Mouse (Mus musculus): ENCODE measurements around the gene Dusp7. TPM values are rescaled to one million over a fixed set of nuclear protein-coding genes. Genes with fewer than 3 reads are reported as not detected.

Dusp7 gene
- polyA plus RNA-seq, 1 experiment from 2014 or later: 27.8 TPM

- no peak overlapping the region for H3K27ac ChIP-seq (ENCODE audit: low read length)
- no peaks in the 10 kb centered on the region for H3K9me3 ChIP-seq (ENCODE audit: low read length)
- no peak overlapping the region for H3K4me2 ChIP-seq (replicated peaks; ENCODE audit: low read depth, low read length)
- WGBS: 64% methylated on average over 8 of the region's 10 CpGs
- H3K4me3 ChIP-seq (ENCODE audit: low read depth, low read length): no peak overlapping the region
- no peaks in the 10 kb centered on the region for H3K27me3 ChIP-seq (replicated peaks; ENCODE audit: insufficient read depth, low read length)
- ATAC-seq (peak; percentile 23; the same call in 1 of the 2 replicates), DNase-seq (ENCODE audit: low spot score) (peak; percentile 31)
- peaks cover 12% of the 10 kb centered on the region for H3K4me1 ChIP-seq (ENCODE audit: insufficient read depth, low read depth, low read length)
- no peaks in the 10 kb centered on the region for H3K36me3 ChIP-seq (ENCODE audit: insufficient read depth, low read length)
- no peak overlapping the region for H3K9ac ChIP-seq (replicated peaks; ENCODE audit: low read depth)
- TF ChIP-seq EP300 (IDR thresholded peaks at IDR 0.05) (peak; percentile 57; the same call in 1 of the 2 replicates), CTCF (IDR thresholded peaks at IDR 0.05) (no peak)
Measured at GRCm38 (mm10) chr9:106356323-106356844, 12.0 kb upstream of the Dusp7 start.

GRCm38 (mm10) chr9:106357167-106357566 is 11.3 kb upstream of the Dusp7 start:
- TF ChIP-seq CTCF (IDR thresholded peaks at IDR 0.05) (no peak), EP300 (IDR thresholded peaks at IDR 0.05) (no peak)
- no peaks in the 10 kb centered on the region for H3K9me3 ChIP-seq (ENCODE audit: low read length)
- peaks cover 12% of the 10 kb centered on the region for H3K4me1 ChIP-seq (ENCODE audit: insufficient read depth, low read depth, low read length)
- H3K4me3 ChIP-seq (ENCODE audit: low read depth, low read length): no peak overlapping the region
- WGBS: 71% methylated on average over 3 of the region's 3 CpGs
- H3K4me2 ChIP-seq (replicated peaks; ENCODE audit: low read depth, low read length): no peak overlapping the region
- ATAC-seq: no peak
- no peak for DNase-seq (ENCODE audit: low spot score)
- no peak overlapping the region for H3K9ac ChIP-seq (replicated peaks; ENCODE audit: low read depth)
- H3K36me3 ChIP-seq (ENCODE audit: insufficient read depth, low read length): no peaks in the 10 kb centered on the region
- no peak overlapping the region for H3K27ac ChIP-seq (ENCODE audit: low read length)
- no peaks in the 10 kb centered on the region for H3K27me3 ChIP-seq (replicated peaks; ENCODE audit: insufficient read depth, low read length)

- no peak overlapping the region for H3K4me2 ChIP-seq (replicated peaks; ENCODE audit: low read depth, low read length)
- DNase-seq (ENCODE audit: low spot score): no peak
- no peaks in the 10 kb centered on the region for H3K27me3 ChIP-seq (replicated peaks; ENCODE audit: insufficient read depth, low read length)
- no peak overlapping the region for H3K27ac ChIP-seq (ENCODE audit: low read length)
- 76% methylated on average over 6 of the region's 6 CpGs for WGBS
- no peak overlapping the region for H3K4me3 ChIP-seq (ENCODE audit: low read depth, low read length)
- TF ChIP-seq CTCF (IDR thresholded peaks at IDR 0.05): no peak
- TF ChIP-seq EP300 (IDR thresholded peaks at IDR 0.05): no peak
- H3K9ac ChIP-seq (replicated peaks; ENCODE audit: low read depth): no peak overlapping the region
- H3K36me3 ChIP-seq (ENCODE audit: insufficient read depth, low read length): no peaks in the 10 kb centered on the region
- ATAC-seq: no peak
- H3K9me3 ChIP-seq (ENCODE audit: low read length): no peaks in the 10 kb centered on the region
- peaks cover 2% of the 10 kb centered on the region; the same call in 1 of the 2 replicates for H3K4me1 ChIP-seq (ENCODE audit: insufficient read depth, low read depth, low read length)
Measured at GRCm38 (mm10) chr9:106359297-106359696, 9.1 kb upstream of the Dusp7 start.

- no peak for DNase-seq (ENCODE audit: low spot score)
Measured at GRCm38 (mm10) chr9:106361140-106361539, 7.3 kb upstream of the Dusp7 start.

GRCm38 (mm10) chr9:106365333-106365732 is 3.1 kb upstream of the Dusp7 start:
- no peak overlapping the region for H3K4me2 ChIP-seq (replicated peaks; ENCODE audit: low read depth, low read length)
- ATAC-seq (no peak), DNase-seq (ENCODE audit: low spot score) (peak; percentile 41)
- 56% methylated on average over 7 of the region's 7 CpGs for WGBS
- no peaks in the 10 kb centered on the region; the same call in 1 of the 2 replicates for H3K4me1 ChIP-seq (ENCODE audit: insufficient read depth, low read depth, low read length)
- TF ChIP-seq CTCF (IDR thresholded peaks at IDR 0.05): no peak
- TF ChIP-seq EP300 (IDR thresholded peaks at IDR 0.05): peak; percentile 80
- H3K27ac ChIP-seq (ENCODE audit: low read length): 0 out of 2 replicates have a peak overlapping the region, but pooled peaks have one; percentile 4
- H3K9ac ChIP-seq (replicated peaks; ENCODE audit: low read depth): no peak overlapping the region
- no peaks in the 10 kb centered on the region for H3K9me3 ChIP-seq (ENCODE audit: low read length)
- no peak overlapping the region for H3K4me3 ChIP-seq (ENCODE audit: low read depth, low read length)
- no peaks in the 10 kb centered on the region for H3K36me3 ChIP-seq (ENCODE audit: insufficient read depth, low read length)
- no peaks in the 10 kb centered on the region for H3K27me3 ChIP-seq (replicated peaks; ENCODE audit: insufficient read depth, low read length)

More at GRCm38 (mm10) chr9:106361140-106361539, 7.3 kb upstream of the Dusp7 start:
- H3K4me2 ChIP-seq (replicated peaks; ENCODE audit: low read depth, low read length): no peak overlapping the region
- no peak overlapping the region for H3K27ac ChIP-seq (ENCODE audit: low read length)
- no peaks in the 10 kb centered on the region; the same call in 1 of the 2 replicates for H3K4me1 ChIP-seq (ENCODE audit: insufficient read depth, low read depth, low read length)
- no peak overlapping the region for H3K9ac ChIP-seq (replicated peaks; ENCODE audit: low read depth)
- ATAC-seq: peak; percentile 46; the same call in 1 of the 2 replicates
- no peaks in the 10 kb centered on the region for H3K9me3 ChIP-seq (ENCODE audit: low read length)
- TF ChIP-seq EP300 (IDR thresholded peaks at IDR 0.05): no peak
- no peak for TF ChIP-seq CTCF (IDR thresholded peaks at IDR 0.05)
- H3K4me3 ChIP-seq (ENCODE audit: low read depth, low read length): no peak overlapping the region
- no peaks in the 10 kb centered on the region for H3K36me3 ChIP-seq (ENCODE audit: insufficient read depth, low read length)
- 73% methylated on average over 6 of the region's 6 CpGs for WGBS
- no peaks in the 10 kb centered on the region for H3K27me3 ChIP-seq (replicated peaks; ENCODE audit: insufficient read depth, low read length)

- H3K27me3 ChIP-seq (replicated peaks; ENCODE audit: insufficient read depth, low read length): no peaks in the 10 kb centered on the region
- 64% methylated on average over 1 of the region's 1 CpGs for WGBS
- H3K4me1 ChIP-seq (ENCODE audit: insufficient read depth, low read depth, low read length): peaks cover 5% of the 10 kb centered on the region
- no peaks in the 10 kb centered on the region for H3K9me3 ChIP-seq (ENCODE audit: low read length)
- no peak for ATAC-seq
- H3K9ac ChIP-seq (replicated peaks; ENCODE audit: low read depth): no peak overlapping the region
- H3K4me3 ChIP-seq (ENCODE audit: low read depth, low read length): no peak overlapping the region
- no peak for DNase-seq (ENCODE audit: low spot score)
- no peak overlapping the region for H3K4me2 ChIP-seq (replicated peaks; ENCODE audit: low read depth, low read length)
- no peak for TF ChIP-seq CTCF (IDR thresholded peaks at IDR 0.05)
- TF ChIP-seq EP300 (IDR thresholded peaks at IDR 0.05): no peak
- peak overlapping the region; percentile 93; the same call in 1 of the 2 replicates for H3K27ac ChIP-seq (ENCODE audit: low read length)
- H3K36me3 ChIP-seq (ENCODE audit: insufficient read depth, low read length): no peaks in the 10 kb centered on the region
Measured at GRCm38 (mm10) chr9:106366188-106366587, 2.2 kb upstream of the Dusp7 start.

Data from lung, postnatal 0 days (tissue).